Mouse (Mus musculus) stomach, embryonic 15.5 days (tissue): ENCODE data around the gene Mzt1. TPM values are rescaled to one million over a fixed set of nuclear protein-coding genes. Genes with fewer than 3 reads are reported as not detected.
"Not testable (repeated sequence)": the region's sequence is repeated elsewhere in the genome, so short reads cannot be mapped to it uniquely, and the experiment has no call there.

Experiments
- ATAC-seq: fragments of 200-750 bp; cut with Nextera tagmentation; 2 replicates; pipeline ENCODE4 v1.8.0; 2017; ENCODE audit warnings: low read depth, moderate number of reproducible peaks, moderate TSS enrichment; ENCODE audit not compliant: insufficient read depth, low FRiP score
- H3K27ac ChIP-seq: fragments of 300-500 bp; sonication (generic); 2 replicates; pipeline ENCODE4 v1.5.1; 2015; ENCODE audit warnings: mild to moderate bottlenecking, inconsistent platforms
- H3K27me3 ChIP-seq: fragments of 300-500 bp; sonication (generic); replicated peaks from 2 replicates; pipeline ENCODE4 v1.6.1; 2015; ENCODE audit warnings: inconsistent platforms
- H3K36me3 ChIP-seq: fragments of 300-500 bp; sonication (generic); 2 replicates; pipeline ENCODE4 v1.6.1; 2015; ENCODE audit warnings: inconsistent platforms
- H3K4me1 ChIP-seq: fragments of 300-500 bp; sonication (generic); 2 replicates; pipeline ENCODE4 v1.6.1; 2015; ENCODE audit warnings: inconsistent platforms
- H3K4me2 ChIP-seq: fragments of 300-500 bp; sonication (generic); 2 replicates; pipeline ENCODE4 v1.6.1; 2015; ENCODE audit warnings: mild to moderate bottlenecking, inconsistent platforms
- H3K4me3 ChIP-seq: fragments of 300-500 bp; sonication (generic); replicated peaks from 2 replicates; pipeline ENCODE4 v1.5.1; 2015; ENCODE audit warnings: inconsistent platforms
- H3K9ac ChIP-seq: fragments of 300-500 bp; sonication (generic); 2 replicates; pipeline ENCODE4 v1.6.1; 2015; ENCODE audit warnings: inconsistent platforms
- H3K9me3 ChIP-seq: fragments of 300-500 bp; sonication (generic); 2 replicates; pipeline ENCODE4 v1.6.1; 2016; ENCODE audit warnings: inconsistent platforms
- WGBS: fragments of 180-500 bp; shearing (Covaris S2); methylation state at CpG from one replicate; pipeline ENCODE4 v1.1.7; 2015; 5-methylcytosine and 5-hydroxymethylcytosine counted together
- polyA plus RNA-seq: library from polyadenylated mRNA; unstranded; fragments of >200 nt; fragmentation: Nextera tagmentation; extraction: Ambion mirVana; gene quantifications from 2 replicates; pipeline ENCODE4 v1.2.1, GENCODE M21; 2015

Mzt1 gene
- polyA plus RNA-seq, 1 experiment from 2014 or later = 76.0 TPM

GRCm38 (mm10) chr14:99041416-99041815 lies 4.5 kb downstream of the Mzt1 start:
- H3K4me1 ChIP-seq = peaks cover 17% of the 10 kb centered on the region
- no peaks in the 10 kb centered on the region for H3K9me3 ChIP-seq
- H3K27me3 ChIP-seq = no peaks in the 10 kb centered on the region
- no peak overlapping the region for H3K9ac ChIP-seq
- WGBS = 68% methylated on average over 4 of the region's 4 CpGs
- H3K4me3 ChIP-seq = no peak overlapping the region
- H3K36me3 ChIP-seq = 0 out of 2 replicates have a peak, but pooled peaks cover 3% of the 10 kb centered on the region
- ATAC-seq = no peak
- no peak overlapping the region for H3K27ac ChIP-seq
- no peak overlapping the region for H3K4me2 ChIP-seq

GRCm38 (mm10) chr14:99039308-99039707 lies 6.6 kb downstream of the Mzt1 start:
- H3K27me3 ChIP-seq, H3K27ac ChIP-seq, H3K9me3 ChIP-seq, ATAC-seq, H3K4me3 ChIP-seq, H3K4me2 ChIP-seq, H3K9ac ChIP-seq, H3K36me3 ChIP-seq: not testable (repeated sequence)
- 65% methylated on average over 5 of the region's 5 CpGs for WGBS
- H3K4me1 ChIP-seq = peaks cover 17% of the 10 kb centered on the region

GRCm38 (mm10) chr14:99037703-99038102 lies 8.2 kb downstream of the Mzt1 start:
- no peak overlapping the region for H3K9ac ChIP-seq
- 77% methylated on average over 2 of the region's 2 CpGs for WGBS
- H3K4me1 ChIP-seq = 0 out of 2 replicates have a peak, but pooled peaks cover 8% of the 10 kb centered on the region
- ATAC-seq = peak; percentile 56
- H3K9me3 ChIP-seq = no peaks in the 10 kb centered on the region
- H3K36me3 ChIP-seq = peaks cover 3% of the 10 kb centered on the region; the same call in 1 of the 2 replicates
- H3K4me3 ChIP-seq = no peak overlapping the region
- H3K27me3 ChIP-seq = no peaks in the 10 kb centered on the region
- H3K27ac ChIP-seq = no peak overlapping the region
- H3K4me2 ChIP-seq = no peak overlapping the region

GRCm38 (mm10) chr14:99036039-99036438 lies 9.9 kb downstream of the Mzt1 start:
- WGBS = 66% methylated on average over 4 of the region's 4 CpGs
- Histone ChIP-seq H3K4me1 (0 out of 2 replicates have a peak, but pooled peaks cover 1% of the 10 kb centered on the region), H3K4me2 (no peak overlapping the region), H3K27me3 (no peaks in the 10 kb centered on the region), H3K4me3 (no peak overlapping the region), H3K27ac (no peak overlapping the region), H3K36me3 (peaks cover 3% of the 10 kb centered on the region; the same call in 1 of the 2 replicates), H3K9me3 (no peaks in the 10 kb centered on the region), H3K9ac (no peak overlapping the region)
- ATAC-seq = no peak

- not testable (repeated sequence) for H3K4me2 ChIP-seq, H3K9me3 ChIP-seq, H3K36me3 ChIP-seq, ATAC-seq, H3K27ac ChIP-seq, H3K4me1 ChIP-seq, H3K9ac ChIP-seq, H3K27me3 ChIP-seq, H3K4me3 ChIP-seq
- WGBS = 89% methylated on average over 8 of the region's 8 CpGs
Measured at GRCm38 (mm10) chr14:99034851-99035250, 11.1 kb downstream of the Mzt1 start.

- Histone ChIP-seq H3K4me2 (no peak overlapping the region), H3K4me1 (no peaks in the 10 kb centered on the region), H3K9me3 (no peaks in the 10 kb centered on the region), H3K27ac (no peak overlapping the region), H3K27me3 (no peaks in the 10 kb centered on the region), H3K36me3 (peaks cover 3% of the 10 kb centered on the region; the same call in 1 of the 2 replicates), H3K9ac (no peak overlapping the region), H3K4me3 (no peak overlapping the region)
- no peak for ATAC-seq
- WGBS = 80% methylated on average over 5 of the region's 5 CpGs
Measured at GRCm38 (mm10) chr14:99032596-99032995, 13.3 kb downstream of the Mzt1 start.

GRCm38 (mm10) chr14:99031337-99031873 lies 14.5 kb downstream of the Mzt1 start:
- ATAC-seq = no peak
- no peaks in the 10 kb centered on the region; the same call in 1 of the 2 replicates for H3K36me3 ChIP-seq
- H3K4me2 ChIP-seq = no peak overlapping the region
- WGBS = 84% methylated on average over 5 of the region's 5 CpGs
- no peaks in the 10 kb centered on the region for H3K9me3 ChIP-seq
- no peaks in the 10 kb centered on the region for H3K4me1 ChIP-seq
- no peak overlapping the region for H3K9ac ChIP-seq
- no peaks in the 10 kb centered on the region for H3K27me3 ChIP-seq
- H3K4me3 ChIP-seq = no peak overlapping the region
- H3K27ac ChIP-seq = no peak overlapping the region

GRCm38 (mm10) chr14:99029987-99030386 lies 15.9 kb downstream of the Mzt1 start:
- no peaks in the 10 kb centered on the region; the same call in 1 of the 2 replicates for H3K36me3 ChIP-seq
- ATAC-seq = no peak
- 57% methylated on average over 5 of the region's 5 CpGs for WGBS
- H3K9ac ChIP-seq = no peak overlapping the region
- no peaks in the 10 kb centered on the region for H3K9me3 ChIP-seq
- H3K4me1 ChIP-seq = no peaks in the 10 kb centered on the region
- no peak overlapping the region for H3K4me2 ChIP-seq
- H3K27me3 ChIP-seq = no peaks in the 10 kb centered on the region
- no peak overlapping the region for H3K27ac ChIP-seq
- H3K4me3 ChIP-seq = no peak overlapping the region

- H3K36me3 ChIP-seq = no peaks in the 10 kb centered on the region
- H3K4me3 ChIP-seq = no peak overlapping the region
- peak overlapping the region; percentile 31 for H3K4me2 ChIP-seq
- no peak overlapping the region for H3K9ac ChIP-seq
- H3K27me3 ChIP-seq = no peaks in the 10 kb centered on the region
- WGBS = 45% methylated on average over 12 of the region's 12 CpGs
- H3K4me1 ChIP-seq = no peaks in the 10 kb centered on the region
- no peak overlapping the region for H3K27ac ChIP-seq
- no peaks in the 10 kb centered on the region for H3K9me3 ChIP-seq
- ATAC-seq = no peak
Measured at GRCm38 (mm10) chr14:99022346-99023086, 23.4 kb downstream of the Mzt1 start.

GRCm38 (mm10) chr14:99019136-99019808 lies 26.7 kb downstream of the Mzt1 start:
- no peak overlapping the region for H3K4me3 ChIP-seq
- H3K36me3 ChIP-seq = no peaks in the 10 kb centered on the region
- H3K9ac ChIP-seq = no peak overlapping the region
- H3K9me3 ChIP-seq = no peaks in the 10 kb centered on the region
- H3K4me2 ChIP-seq = peak overlapping the region; percentile 16; the same call in 1 of the 2 replicates
- H3K27ac ChIP-seq = no peak overlapping the region
- 32% methylated on average over 10 of the region's 10 CpGs for WGBS
- H3K27me3 ChIP-seq = no peaks in the 10 kb centered on the region
- ATAC-seq = no peak
- H3K4me1 ChIP-seq = no peaks in the 10 kb centered on the region

- H3K9me3 ChIP-seq = no peaks in the 10 kb centered on the region
- no peaks in the 10 kb centered on the region for H3K4me1 ChIP-seq
- WGBS = 57% methylated on average over 7 of the region's 7 CpGs
- no peak for ATAC-seq
- H3K9ac ChIP-seq = no peak overlapping the region
- peak overlapping the region; percentile 16; the same call in 1 of the 2 replicates for H3K4me2 ChIP-seq
- no peaks in the 10 kb centered on the region for H3K36me3 ChIP-seq
- no peak overlapping the region for H3K27ac ChIP-seq
- H3K27me3 ChIP-seq = no peaks in the 10 kb centered on the region
- no peak overlapping the region for H3K4me3 ChIP-seq
Measured at GRCm38 (mm10) chr14:99018691-99019090, 27.2 kb downstream of the Mzt1 start.

GRCm38 (mm10) chr14:99010920-99011313 lies 35.0 kb downstream of the Mzt1 start:
- H3K9ac ChIP-seq = no peak overlapping the region
- H3K36me3 ChIP-seq = no peaks in the 10 kb centered on the region
- H3K4me3 ChIP-seq = no peak overlapping the region
- WGBS = 32% methylated on average over 2 of the region's 2 CpGs
- H3K27me3 ChIP-seq = no peaks in the 10 kb centered on the region
- no peaks in the 10 kb centered on the region for H3K9me3 ChIP-seq
- no peak overlapping the region for H3K27ac ChIP-seq
- no peaks in the 10 kb centered on the region for H3K4me1 ChIP-seq
- H3K4me2 ChIP-seq = no peak overlapping the region
- no peak for ATAC-seq
